Mouse (Mus musculus) small intestine, adult 2 months (tissue): Measurements from ENCODE around the gene Shroom3.

Experiments used
- CTCF ChIP-seq: fragments of 200-500 bp; IDR thresholded peaks from 2 replicates; pipeline ENCODE4 v1.5.1; 2012; ENCODE audit warnings: low read depth, mild to moderate bottlenecking, control low read depth, inconsistent platforms, low read length, moderate library complexity, mixed read lengths; ENCODE audit not compliant: insufficient replicate concordance, insufficient read length; ENCODE audit errors: extremely low read depth
- POLR2A ChIP-seq: fragments of 200-500 bp; IDR thresholded peaks from 2 replicates; pipeline ENCODE4 v1.6.1; 2012; ENCODE audit warnings: low read depth, mild to moderate bottlenecking, control low read depth, inconsistent platforms, low read length, moderate library complexity

GRCm38 (mm10) chr5:92983942-92984341 is 300.7 kb downstream of the Shroom3 start:
- TF ChIP-seq POLR2A (no peak), CTCF (peak; percentile 45; the same call in 1 of the 2 replicates)
